Mouse (Mus musculus): ENCODE measurements around the gene Morn4.
A peak's percentile ranks its signal among the peaks of the same experiment; 100 is the strongest.
"Not testable (repeated sequence)": the region's sequence is repeated elsewhere in the genome, so short reads cannot be mapped to it uniquely, and the experiment has no call there.

The Morn4 gene

DNA sequence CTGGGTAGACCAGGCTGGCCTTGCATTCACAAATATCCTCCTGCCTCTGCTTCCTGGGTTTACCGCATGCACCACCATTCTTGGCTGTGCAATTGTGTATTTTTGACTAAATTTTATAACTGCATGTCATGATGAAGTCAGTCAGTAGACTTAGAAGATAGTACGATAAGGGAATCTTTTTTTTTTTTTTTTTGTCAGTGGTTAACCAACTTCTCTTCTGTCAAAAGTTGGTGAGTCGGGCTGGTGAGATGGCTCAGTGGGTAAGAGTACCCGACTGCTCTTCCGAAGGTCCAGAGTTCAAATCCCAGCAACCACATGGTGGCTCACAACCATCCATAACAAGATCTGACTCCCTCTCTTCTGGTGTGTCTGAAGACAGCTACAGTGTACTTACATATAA lies 4.5 kb downstream of the Morn4 start:
- not testable (repeated sequence) for DNase-seq

DNA sequence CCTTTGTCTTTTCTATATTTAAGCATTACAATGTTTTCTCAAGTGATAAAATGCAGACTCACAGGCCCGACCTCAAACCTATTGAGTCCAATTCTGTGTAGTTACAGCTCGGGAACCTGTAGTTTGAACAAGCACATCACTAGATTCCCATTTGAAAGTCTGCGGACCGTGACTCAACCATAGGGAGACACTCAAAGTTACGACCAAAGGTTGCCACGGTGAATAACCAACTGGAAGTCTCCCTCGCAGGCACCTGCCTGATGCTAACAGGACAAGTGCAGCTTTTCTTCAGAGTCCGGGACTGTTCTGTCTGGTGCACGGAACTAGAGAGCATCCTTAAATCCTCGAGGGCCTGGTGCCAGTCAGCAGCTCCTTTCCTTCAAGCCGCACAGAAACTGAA lies 5.7 kb downstream of the Morn4 start:
- DNase-seq, result no peak

DNA sequence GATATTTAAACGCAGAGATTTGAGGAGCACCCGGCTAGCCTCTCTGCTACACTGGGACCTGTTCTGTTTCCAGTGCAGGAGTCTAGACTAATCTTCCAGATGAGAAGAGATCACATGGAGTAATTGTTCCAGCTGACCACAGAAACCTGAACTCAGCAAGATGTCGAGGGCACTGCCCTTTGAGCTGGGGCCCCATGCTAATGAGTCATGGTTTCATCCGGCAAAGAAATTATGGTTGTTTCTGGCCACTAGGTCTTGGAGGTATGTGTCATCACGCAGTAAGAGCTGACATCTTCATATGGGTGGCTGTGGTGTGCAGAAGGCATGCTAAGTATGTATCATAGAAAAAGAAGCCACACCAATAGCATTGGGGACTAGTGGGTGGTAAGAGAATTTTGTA lies 6.2 kb downstream of the Morn4 start:
- no peak for DNase-seq

DNA sequence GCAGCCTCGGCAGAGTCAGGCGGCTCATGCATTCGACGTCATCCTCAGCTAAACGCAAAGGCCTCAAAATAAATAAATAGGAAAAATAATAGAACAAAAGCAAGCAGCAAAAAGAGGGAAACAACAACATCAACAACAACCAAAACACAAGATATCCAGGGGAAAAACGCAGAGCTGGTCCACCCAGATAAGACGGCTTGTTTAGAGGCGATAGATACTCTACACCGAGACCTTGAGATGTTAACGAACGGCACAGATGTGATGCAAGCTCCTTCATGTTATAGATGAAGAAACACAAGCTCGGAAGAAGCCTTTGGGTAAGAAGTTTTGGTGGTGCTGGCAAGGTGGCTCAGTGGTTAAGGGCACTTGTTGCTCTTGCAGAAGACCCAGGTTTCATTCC lies 7.2 kb downstream of the Morn4 start:
- DNase-seq, result no peak

DNA sequence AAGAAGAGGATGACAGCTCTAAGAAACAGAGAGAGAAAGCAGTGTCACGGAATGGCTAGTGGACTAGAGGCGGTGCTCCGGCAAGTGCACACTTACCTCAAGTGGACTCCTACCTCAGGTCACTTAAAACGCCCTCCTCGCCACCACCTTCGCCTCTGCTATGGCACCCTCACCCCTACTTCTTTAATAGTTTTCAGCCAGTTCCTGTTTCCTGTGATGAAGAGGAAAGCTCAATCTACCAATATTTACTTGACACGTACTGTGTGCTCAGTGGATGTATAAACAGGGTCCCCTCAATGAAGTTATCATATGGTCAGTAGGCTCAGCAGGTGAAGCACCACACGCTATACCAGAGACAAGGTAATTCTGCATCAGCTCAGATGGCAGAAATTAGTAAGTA lies 7.6 kb downstream of the Morn4 start:
- no peak for DNase-seq

DNA sequence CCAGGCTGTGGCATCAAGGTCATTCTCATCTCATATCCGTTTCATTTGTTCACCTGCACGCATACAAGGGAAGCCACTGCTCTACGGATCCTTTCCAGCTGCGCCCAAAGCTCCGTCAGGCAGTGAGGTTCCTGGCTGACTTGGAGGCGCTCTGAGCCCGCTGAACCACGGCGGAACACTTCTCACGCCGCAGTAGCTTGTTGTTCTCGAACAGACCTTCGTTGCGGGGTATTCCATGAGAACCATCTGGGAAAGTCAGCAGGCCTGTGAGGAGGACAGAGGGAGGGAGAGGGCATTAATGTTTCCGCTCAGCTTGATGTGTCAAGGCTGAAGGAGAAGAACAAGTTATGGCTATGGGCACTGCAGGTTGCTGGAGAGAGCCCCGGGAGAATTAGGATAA lies 10.2 kb downstream of the Morn4 start:
- DNase-seq, result no peak

DNA sequence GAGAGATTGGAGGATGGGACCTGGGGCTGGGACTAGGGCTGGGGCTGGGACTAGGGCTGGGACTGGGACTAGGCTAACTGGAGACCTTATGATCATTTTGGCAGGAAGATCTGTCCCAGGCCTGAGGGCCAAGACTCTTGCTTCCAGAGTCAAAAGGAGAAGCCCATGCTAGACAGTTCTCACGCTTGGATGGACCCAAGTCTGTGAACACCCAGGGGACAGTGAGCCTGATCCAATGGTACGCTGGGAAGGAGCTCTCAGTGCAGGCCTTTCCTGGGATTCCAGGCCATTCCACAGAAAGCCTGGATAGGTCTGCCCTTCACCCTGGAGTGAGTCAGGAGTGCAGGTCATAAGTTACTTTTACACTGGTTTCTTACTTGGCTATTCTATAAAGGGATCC lies 11.1 kb downstream of the Morn4 start:
- DNase-seq, result no peak

DNA sequence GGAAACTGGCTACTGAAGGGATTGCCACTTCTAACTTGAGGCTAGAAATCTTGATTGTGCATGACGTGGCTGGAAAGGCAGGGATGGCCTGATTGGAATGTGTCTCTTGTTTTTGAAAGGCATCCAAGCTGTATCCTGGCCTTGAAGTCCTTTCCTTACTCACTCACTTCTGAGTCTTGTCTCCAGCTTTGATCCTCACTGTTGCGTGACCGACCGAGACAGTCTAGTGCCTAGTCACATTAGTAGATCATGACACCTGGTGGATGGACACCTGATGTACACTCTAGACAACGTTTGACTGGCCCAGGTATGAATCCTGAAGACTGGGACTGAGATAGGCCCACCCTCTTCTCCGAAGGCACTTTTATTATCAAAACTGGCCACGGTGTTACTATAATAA lies 13.4 kb downstream of the Morn4 start:
- no peak for DNase-seq

DNA sequence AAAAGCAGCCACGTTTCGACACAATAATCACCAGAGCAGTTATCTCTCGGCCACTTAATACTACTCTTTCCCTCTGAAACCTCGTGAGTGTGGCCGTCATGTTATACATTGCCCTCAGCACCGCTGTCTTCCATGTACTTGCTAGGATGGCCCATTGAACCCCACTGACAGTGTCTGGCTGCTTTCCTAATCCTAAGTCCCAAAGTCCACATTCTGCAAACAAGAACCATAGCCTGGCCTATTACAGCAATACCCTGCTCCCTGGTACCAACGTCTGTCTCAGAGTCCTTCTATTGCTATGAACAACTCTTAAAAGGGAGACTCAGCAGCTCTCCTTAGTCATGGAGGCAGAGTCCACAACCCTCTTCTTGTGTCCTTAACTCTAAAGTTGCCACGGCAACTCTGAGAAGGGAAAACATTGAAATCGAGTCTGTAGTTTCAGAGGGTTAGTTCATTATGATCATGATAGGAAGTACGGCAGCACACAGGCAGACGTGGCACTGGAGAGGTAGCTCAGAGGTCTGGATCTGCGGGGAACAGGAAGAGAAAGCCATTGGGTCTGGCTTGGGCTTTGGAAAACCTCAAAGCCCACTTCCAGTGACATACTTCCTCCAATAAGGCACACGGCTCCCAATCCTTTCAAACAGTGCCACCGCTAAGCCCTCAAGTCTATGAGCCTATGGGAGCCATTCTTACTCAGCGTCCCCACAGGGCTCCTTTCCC lies 14.1 kb downstream of the Morn4 start:
- DNase-seq, result no peak

DNA sequence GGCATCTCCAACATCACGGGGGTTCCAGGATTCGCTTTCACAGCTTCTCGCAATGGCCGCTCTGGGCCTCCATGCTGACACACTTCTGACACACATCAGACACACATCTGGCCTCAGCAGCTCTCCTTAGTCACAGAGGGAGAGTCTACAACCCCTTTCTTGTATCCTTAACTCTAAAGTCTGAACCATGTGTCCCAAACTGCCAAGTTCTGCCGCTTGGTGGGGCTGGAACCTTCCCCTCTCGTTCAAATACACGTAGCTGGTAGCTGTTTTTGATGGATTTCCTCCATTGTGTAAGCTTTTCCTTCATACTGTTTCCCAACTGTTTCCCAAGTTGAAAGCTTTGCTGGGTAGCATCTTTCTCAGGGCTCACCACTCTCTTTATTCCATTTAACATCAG lies 14.9 kb downstream of the Morn4 start:
- no peak for DNase-seq

DNA sequence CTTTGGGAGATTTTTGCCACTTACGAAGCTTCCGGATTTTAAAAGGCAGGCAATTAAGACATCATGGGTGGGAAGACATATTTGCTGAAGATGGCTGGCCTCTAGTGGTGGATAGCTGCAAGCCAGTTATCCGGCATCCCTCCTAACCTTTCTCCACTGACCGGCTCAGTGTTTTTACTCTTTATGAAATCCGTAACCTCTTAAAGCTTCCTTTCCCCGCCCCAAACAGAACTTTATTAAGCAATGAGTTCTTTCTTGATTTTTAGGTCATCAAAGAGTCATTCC lies 17.0 kb downstream of the Morn4 start:
- DNase-seq, result peak; percentile 33 to 40

DNA sequence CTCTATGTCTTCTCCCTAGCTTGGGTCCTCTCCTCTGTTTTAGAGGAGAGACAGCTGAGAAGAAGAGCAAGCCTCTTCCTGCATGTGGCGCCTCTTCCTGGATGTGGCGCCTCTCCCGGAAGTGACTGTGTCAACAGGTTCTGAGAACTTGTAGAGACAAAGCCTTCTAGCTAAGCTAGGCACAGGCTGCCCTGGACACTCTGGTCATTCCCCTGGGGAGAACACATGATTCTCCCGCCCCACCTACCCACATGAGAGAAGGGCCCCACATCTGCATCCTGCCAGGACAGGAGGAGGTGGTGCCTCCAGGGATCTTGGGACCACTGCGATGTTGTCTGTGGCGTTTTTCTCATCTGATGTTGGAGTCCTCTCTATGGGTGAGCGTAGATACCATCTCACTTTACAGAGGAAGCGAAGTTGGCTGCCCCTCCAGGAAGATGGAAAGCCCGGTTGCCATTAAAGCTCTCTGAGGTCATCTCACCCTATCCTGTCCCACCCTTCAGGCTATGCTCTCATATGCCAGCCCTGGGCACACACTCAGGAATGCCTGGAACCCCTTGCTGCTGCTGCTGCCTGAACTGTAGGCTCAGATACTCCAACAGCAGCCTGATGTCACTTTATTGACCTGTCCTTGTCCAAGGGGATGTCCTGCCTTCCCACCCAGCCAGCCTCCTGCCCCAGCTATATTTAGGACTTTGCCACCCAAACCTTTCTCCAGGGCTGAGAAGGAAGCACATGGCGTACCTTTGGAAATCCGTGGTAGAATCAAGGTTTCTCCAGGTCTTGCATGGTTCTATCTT lies 17.5 kb downstream of the Morn4 start:
- no peak for DNase-seq

DNA sequence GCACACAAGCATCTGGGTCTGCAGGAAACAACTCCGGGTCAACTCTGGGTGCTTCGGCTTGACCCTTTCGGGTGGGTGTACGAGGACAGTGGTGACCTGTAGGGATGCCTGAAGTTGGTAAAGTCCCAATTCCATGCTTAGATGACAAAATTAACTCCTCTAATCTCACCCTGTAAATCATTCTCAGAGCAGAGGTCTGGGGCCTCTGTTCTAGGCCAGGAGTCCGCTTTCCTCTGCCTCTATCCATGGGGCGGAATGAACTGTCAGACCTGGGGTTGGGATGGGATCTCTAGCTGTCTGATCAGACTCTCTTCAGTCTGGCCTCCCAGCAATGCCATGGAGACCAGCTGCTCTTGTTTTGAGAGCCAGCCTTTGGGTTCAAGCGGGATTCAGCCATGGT lies 24.7 kb downstream of the Morn4 start:
- DNase-seq, result no peak

DNA sequence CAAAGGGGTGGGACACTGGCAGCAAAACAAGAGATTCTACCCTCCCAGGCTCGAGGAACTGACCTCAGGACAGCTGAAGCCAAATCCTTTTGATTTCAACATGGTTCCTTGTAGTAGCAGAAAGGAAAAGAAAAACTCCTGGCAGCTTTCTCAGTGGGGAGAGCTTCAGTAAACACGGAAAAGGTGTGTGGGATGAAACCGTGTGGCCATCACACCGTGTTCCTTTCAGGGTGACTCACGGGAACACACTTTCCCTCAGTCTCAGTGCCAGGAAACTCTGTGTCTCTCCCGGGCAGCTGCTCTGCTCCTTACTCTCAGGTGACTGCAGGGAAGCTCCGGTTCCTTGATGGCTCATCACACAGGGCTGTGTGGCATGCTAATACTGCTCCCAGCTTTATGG lies 27.7 kb downstream of the Morn4 start:
- DNase-seq, result no peak

DNA sequence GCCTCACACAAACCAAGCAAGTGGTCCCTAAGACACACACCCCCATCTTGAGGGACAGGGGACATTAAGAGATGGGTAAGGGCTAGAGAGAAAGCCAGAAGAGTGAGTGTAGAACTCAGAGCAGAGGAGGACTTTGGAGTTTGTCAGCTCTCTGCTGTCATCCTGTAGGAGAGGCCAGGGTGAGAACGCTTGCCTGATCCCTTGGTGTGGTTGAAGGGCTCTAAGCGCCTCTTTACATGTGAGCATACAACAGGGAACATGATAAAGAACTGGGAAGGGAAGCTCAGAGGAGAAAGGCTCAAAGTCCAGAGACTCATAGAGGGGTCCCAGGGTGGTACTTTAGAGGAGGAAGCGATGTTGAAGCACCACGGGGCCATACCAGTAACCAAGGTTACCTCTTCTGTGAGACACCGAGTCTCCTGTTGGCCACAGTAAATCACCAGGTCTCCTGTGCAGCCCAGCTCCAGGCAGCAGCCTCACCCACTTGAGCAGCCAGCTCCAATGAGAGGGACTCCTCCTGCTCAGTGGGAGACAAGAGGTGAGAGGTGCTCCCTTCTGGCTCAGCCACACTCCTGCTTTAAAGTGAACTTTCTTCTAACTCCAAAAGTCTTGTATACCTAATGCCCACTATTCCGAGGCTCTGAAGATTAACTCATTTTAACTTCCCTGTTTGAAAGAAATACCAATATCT lies 29.3 kb downstream of the Morn4 start:
- DNase-seq, result no peak

DNA sequence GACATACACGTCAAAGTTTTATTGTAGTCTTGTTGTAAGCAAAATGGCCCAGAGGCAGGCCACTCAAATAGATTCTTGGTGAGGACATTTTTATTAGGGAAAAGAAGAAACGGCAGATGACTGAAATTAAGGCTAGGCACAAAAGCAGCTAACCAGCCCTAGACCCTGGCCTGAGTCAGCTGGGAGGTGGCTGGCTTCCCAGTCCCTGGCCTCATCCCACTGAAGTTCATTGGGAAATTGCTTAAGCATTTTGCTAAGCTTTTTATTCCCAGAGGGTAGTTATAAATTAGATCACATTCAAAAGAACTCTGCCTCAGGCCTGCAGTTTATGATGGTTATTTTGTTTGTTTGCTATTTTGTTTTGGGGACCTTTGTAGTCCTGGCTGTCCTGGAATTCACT lies 30.3 kb downstream of the Morn4 start:
- DNase-seq, result no peak

DNA sequence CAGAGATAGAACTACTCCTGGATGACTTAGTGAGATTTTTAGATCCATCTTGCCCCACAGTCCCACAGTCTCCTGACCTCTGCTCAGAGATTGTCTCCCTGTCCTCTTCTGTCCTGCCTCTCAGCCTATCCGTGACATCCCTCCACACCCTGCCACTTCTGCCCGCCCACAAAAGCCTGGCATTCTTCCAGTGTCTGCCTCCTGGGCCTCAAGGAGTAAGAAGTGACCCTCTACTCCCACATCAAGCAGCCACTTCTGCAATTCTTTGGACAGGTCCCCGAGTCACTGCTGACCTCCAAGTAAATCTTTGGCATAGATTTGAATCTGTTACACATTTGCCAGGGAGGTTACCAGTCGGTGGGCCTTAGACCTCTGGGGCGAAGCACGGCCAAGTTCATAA lies 31.9 kb downstream of the Morn4 start:
- DNase-seq, result no peak

DNA sequence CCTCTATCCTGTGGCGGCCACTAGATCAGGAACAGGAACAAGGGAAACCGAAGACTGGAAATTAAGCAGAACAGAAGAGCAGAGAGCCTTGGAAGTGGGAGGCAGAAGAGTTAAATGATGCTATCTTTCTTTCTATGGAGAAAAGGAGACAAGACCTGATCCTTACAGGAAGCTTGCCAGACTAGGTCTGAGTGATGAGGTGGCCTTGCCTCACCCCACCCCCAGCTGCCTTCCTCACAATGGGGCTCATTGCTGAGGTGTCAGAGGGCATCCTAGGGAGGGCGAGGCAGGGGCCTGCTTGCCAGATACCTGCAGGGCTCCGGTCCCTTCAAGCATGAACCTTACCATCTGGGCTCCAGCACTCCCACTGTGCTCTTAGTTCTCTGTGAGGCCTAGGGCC lies 34.2 kb downstream of the Morn4 start, which contains the start of gene 4933411K16Rik:
TSS of gene 4933411K16Rik (plus strand) at position 301 of the 400 bp plus-strand sequence.
- DNase-seq, result no peak

DNA sequence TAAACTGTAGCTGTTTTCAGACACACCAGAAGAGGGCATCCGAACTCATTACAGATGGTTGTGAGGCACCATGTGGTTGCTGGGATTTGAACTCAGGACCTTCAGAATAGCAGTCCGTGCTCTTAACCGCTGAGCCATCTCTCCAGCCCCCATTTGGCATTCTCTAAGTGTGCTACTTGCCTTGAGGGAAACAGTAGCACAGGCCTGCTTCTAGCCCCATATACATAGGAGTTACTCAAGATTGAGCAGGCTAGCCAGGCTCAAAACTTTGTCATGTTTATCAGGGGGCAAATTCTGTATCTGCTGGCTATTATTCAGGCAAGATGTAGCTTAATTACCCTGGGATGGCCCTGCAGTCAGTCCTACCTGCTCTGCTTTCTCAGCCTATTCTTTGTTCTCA lies 34.8 kb downstream of the Morn4 start:
- no peak for DNase-seq

DNA sequence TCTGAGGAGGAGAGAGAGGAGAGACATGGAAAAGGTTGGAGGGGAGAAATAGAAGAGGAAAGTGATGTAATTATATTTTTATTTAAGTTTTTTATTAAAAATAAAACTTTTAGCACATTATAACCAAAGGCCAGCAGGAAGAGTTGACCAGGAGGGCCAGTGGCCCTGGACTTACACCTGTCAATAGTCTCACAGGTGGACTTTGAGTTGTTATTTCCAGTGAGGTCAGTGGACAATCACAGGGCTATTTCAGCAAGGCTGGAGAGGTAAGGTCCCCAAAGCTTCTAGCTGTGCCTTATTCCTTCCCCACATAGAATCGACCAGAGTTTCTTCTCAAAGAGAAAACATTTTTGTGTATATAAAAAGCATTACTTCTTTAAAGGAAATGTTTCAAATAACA lies 35.9 kb downstream of the Morn4 start:
- DNase-seq, result no peak

DNA sequence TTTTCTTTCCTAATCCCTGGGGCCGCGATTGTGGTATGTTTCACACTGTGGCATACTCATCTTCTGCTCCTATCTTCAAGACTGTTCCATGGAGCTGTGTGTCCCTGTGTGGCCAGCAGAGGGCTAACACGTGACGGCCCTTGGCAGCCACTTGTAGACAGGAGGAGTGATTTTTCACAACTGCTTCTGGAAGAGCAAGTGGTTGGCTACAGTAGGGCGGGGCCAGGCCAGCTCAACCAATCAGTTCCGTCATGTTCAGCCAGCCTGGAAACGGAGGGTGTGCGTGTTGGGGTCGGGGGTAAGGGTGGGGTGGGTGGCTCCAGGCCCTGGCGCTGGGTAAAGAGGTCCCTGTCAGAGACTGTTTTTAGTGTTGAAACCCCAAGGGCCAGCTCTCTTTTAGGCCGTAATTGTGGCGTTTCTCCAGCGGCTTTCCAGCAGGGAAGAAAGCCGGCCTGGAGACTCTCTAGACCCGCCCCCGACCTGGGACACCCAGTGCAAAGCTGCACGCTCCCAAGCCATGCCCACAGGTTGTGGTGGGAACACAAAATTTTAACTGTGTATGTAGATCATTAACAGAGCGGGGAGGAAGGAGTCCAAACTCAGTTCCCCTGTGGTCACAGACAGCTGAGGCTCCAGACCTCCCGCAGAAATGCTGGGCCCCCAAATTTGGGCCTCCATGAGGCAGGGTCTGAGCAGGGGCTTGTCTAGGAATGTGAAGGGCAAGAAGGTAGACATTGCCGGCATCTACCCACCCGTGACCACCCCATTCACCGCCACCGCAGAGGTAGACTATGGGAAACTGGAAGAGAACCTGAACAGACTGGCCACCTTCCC lies 40.7 kb downstream of the Morn4 start, which contains the start of gene Hoga1:
TSS of gene Hoga1 (plus strand) at position 342 of the 834 bp plus-strand sequence.
- DNase-seq, result peak; percentile 53 to 57

DNA sequence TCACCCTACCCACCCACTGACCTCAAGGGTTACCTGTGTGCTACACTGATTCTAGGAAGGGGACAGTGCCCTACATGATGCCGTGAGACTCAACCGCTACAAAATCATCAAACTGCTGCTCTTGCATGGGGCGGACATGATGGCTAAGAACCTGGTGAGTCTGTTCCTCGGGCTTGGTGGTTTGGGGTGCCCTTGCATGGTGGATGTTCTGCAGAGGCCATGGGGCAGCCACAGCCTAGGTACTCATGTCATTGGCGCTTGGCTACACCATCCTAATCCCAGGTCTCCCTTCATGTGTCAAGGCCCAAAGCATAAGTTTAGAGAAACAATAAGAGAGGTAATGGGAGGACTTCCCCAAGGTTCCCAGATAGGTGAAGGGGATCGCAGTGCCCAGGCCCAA lies 42.2 kb downstream of the Morn4 start:
- DNase-seq, result no peak

DNA sequence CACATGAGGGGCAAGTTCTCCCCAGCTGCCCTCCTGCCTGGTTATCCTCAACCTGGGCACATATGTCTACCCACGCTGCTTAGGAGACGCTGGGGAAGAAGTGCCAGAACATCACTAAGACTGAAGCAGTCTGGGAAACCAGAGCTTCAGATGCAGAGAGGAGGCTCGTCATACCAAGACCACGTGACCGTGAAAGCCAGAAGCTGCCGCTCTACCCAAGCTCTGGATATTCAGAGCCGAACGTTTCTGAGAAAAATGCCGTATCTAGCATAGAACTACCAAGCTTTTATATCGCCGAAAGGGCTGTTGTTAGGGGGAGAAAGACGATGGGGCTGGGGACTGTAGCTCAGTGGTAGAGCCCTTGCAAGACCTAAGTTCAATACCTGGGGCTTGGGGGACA lies 47.8 kb downstream of the Morn4 start:
- no peak for DNase-seq
